Mouse (Mus musculus): ENCODE results near the gene Tbr1.

The Tbr1 gene

DNA sequence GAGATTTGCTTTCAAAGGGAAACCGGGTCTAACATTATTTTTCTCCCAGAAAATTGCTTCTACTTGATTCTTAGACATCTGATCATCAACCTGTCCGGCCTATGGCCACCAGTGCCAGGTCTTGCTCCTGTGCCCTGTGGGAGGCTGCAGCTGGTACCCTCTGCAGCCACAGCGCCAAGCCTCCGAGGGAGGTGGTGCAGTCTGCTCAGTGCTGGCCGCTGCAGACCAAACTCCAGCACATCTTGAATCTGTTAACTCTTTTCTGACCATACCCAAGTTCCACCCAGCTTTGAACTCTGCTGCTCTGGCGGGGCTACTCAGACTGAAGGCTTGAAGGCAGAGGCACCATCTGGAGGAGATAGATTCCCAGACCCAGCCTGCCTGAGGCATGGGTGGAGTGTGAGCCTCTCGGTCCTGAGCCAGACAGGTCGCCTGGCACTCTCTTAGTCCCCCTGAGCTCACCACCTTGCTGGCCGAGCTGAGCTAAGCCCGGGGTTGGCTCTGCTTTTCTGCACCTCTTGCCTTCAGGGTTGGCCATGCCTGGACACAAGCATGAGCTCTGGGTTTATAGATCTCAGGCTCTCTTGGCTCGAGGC is at the start of gene Tbr1:
Tbr1 (plus strand) TSS at position 275 of the 596 bp plus-strand sequence.
- no peak for DNase-seq (ENCODE audit: low spot score)

DNA sequence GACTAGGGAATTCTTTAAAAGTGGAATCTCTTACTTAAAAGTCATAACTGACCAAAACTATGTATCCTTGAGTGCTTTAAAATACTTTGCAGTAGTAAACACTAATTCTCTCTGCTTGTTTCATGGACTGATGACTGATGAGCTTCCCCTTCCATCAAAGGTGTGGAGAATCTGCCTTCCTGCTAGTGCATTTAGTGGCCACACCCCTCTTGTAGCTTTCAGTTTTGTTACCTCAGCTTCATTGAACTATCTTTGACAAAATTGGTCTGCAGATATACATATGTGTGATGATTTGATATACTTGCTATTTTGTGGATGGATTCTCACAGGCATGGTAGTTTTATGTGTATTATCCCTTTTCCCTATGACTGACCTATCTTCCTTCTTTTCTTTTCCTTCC is 47.7 kb upstream of the Tbr1 start:
- DNase-seq (ENCODE audit: low spot score) = no peak

DNA sequence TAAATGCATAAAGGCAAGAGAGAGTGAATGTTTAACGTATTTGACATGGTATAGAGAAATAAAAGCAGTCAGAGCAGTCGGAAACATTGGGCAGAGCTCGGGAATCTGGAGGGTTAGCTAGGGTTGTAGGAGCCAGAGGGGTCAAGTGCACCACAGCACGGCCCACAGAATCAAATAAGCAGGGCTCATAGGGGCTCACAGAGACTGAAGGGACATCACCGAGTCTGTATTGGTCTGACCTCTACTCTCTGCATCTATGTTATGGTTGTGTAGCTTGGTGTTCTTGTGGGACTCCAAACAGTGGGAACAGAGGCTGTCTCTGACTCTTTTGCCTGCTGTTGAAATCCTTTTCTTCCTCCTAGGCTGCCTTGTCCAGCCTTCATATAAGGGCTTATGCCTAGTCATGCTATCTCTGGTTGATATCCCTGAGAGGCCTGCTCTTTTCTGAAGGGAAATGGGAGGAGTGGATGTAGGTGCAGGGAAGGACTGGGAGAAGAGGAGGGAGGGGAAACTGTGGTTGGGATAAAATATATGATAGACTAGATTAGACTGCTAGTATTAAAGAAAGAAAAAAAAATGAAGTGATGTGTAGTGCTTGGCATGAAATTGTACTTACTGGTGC is 43.4 kb upstream of the Tbr1 start:
- no peak for DNase-seq (ENCODE audit: low spot score)

DNA sequence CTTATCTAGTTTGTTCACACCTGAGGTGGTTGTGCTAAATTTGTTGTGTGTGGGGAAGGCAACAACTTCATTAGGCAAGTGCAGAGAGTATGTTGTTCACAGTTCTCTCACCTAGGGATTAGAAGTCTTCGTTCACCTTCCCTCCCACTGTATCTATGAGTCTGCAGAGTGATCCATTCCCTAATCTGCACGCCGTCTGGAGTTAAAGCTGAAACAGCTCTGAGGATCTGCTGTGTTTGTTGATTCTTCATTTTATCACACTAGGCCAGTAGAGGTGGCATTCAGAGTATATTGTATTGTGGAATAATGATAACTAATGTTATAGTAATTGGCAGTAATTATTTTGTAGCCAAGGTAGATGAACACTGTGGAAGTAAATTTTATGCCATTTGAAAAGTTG is 42.7 kb upstream of the Tbr1 start:
- no peak for DNase-seq (ENCODE audit: low spot score)

DNA sequence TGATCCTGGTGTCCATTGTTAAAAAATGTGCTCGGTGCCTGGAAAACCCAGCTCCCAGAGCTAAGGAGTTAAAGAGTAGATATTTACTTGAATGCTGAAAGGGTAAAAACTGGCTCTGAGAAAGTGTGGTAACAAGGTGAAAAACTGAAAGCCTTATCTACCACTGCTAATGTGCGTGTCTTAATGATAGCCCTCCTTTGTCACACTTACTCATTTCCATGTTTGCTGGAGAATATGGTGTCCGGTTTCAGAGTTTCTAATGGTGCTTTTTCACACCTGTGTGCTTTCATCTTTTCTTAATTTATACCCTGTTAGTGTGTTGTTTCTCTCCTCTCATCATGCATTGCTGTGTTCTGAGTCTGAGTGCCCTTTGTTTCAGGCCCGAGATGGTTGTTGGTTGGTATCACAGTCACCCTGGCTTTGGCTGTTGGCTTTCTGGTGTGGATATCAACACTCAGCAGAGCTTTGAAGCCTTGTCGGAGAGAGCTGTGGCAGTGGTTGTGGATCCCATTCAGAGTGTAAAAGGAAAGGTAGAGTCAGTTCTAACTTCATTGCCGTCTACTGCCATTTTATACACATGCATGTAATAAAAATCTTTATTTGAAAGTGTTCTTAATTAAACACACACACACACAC is 38.1 kb upstream of the Tbr1 start:
- no peak for DNase-seq (ENCODE audit: low spot score)

DNA sequence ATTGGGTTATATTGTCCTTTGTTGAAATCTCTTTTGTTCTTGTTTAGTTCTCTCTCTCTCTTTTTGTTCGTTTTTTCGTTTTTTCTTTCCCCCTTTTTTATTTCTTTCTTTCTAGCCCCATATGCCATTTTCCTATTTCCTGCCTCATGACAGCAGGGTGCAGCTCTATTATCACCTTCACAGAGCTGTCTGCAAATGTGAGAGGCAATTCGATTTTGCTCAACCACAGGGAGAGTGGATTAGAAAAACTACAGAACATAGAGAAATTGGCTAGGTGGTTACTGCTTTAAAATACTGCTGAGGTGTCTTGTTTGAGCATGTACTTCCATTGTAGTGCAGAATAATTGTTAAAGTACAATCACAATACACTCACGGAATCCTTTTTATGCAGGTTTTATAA is 37.2 kb upstream of the Tbr1 start:
- no peak for DNase-seq (ENCODE audit: low spot score)

DNA sequence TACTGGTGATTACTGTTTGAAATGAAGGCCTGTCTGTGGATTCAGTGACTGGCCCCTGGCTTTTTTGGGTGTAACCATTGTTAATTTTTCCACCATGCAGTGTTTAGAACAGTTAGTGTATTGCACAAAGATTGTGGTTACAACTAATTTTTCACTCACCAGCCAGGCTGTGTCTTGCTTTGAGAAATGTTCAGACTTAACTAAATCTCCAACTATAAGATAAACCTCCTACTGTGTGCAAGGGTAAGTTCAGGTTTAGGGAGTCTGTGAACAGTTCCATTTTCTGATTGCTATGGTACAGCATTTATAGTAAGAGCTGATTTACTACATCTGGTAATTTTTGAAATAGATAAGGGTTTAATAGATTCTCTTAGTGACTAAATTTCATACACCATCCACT is 21.9 kb upstream of the Tbr1 start:
- DNase-seq (ENCODE audit: low spot score) = no peak

DNA sequence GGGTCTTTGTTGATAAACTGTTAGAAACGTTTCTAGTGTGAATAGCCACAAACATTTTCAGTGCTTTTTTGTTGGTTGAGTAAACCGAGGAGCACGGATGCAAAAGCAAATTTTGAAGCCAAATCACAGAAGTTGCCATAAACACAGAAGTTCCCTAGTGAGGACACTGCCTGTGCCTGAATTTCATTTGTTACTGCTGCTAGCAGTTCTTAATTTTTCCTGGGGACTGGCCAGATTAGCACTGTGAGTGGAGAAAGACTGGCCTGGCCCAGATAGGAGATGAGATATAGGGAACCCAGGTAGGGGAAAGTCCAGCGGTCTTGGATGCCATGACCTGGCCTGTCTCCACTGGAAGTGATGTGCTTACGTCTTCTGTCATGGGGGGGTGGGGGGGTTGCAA is 7.8 kb upstream of the Tbr1 start:
- no peak for DNase-seq (ENCODE audit: low spot score)

DNA sequence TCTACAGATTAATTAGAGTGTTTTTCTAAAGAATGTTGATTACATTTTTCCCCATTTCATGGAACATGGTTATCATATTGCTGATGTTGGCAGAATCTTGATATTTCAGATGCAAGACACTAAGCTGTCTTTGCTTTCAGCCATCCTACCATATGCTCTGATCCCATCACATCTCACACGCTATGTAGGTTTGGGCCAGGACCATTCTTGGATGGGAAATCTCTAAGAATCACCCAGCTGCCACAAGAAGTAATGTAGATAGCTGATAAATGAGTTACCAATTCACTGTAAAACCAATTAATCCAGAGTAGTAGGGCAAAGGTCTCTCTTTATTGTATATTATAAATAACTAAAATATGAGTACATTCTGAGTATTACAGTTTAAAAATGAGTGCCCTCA is 4.7 kb upstream of the Tbr1 start:
- no peak for DNase-seq (ENCODE audit: low spot score)

DNA sequence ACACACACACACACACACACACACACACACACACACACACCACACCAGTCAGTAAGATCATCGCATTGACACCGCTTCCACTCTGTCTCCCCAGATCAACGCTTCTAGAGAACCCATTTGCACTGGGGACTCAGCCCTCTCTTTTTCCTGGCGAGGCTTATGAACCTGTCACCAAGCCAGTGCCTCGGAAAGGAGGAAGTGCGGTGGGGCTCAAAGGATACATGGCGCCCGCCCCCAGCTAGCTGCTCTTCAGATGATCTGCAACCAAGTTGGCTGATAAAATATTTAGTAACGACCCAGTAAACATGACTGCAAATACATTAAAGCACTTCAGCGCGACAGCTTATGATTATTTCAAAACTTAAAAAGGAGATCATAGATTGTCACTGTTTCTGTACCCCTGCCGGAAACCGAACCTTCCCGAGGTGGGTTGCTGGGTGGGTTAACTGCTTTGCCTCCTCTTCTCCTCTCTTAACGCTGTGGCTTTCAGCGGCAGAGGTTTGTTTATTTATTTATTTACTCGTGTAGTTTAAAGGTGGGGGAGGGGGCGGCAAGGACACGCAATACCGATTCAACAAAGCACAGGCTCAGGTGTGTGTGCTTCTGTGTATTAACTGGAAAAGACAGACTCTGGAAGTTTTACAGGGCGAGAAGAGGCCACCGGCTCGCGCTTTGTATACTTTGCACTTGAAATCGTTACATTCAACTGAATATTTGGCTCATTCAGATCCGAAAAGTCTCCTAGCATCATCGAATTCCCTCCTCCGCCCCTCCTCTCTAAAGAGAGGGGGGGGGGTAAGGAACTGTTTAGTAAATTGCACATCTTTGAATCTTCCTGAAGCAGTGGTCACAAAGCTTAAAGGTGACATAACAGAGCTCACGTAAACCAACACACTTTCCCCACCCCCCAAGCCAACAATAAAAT is 975 bp downstream of the Tbr1 start:
- no peak for DNase-seq (ENCODE audit: low spot score)

DNA sequence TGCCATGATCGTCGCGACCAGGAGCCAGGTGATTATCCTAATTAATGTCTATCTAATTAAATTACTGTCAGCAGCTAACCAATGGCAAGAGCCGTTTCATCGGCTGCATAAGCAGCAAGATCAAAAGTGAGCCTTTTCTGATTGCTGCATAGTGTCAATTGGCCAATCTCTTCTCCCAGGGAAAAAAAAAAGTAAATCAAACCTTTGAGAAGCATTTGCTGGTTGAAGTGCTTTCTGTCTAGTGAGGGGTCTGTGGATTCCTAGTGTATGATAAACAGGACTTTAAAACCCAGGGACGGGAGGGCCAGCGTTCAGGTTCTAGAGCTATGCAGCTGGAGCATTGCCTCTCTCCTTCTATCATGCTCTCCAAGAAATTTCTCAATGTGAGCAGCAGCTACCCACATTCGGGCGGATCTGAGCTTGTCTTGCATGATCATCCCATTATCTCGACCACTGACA is 1.7 kb downstream of the Tbr1 start:
- no peak for DNase-seq (ENCODE audit: low spot score)

DNA sequence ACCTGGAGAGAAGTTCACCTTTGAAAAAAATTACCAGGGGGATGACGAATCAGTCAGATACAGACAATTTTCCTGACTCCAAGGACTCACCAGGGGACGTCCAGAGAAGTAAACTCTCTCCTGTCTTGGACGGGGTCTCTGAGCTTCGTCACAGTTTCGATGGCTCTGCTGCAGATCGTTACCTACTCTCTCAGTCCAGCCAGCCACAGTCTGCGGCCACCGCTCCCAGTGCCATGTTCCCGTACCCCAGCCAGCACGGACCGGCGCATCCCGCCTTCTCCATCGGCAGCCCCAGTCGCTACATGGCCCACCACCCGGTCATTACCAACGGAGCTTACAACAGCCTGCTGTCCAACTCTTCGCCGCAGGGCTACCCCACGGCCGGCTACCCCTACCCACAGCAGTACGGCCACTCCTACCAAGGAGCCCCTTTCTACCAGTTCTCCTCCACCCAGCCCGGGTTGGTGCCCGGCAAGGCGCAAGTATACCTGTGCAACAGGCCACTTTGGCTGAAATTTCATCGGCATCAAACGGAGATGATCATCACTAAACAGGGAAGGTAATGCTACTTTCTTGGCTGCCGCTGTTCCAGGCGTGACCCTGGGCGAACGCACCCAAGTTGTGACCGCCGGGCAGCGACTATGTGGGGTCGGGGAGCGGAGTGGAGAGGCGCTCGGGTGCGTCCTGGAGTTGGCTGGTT is 2.3 kb downstream of the Tbr1 start:
- DNase-seq (ENCODE audit: low spot score) = no peak

DNA sequence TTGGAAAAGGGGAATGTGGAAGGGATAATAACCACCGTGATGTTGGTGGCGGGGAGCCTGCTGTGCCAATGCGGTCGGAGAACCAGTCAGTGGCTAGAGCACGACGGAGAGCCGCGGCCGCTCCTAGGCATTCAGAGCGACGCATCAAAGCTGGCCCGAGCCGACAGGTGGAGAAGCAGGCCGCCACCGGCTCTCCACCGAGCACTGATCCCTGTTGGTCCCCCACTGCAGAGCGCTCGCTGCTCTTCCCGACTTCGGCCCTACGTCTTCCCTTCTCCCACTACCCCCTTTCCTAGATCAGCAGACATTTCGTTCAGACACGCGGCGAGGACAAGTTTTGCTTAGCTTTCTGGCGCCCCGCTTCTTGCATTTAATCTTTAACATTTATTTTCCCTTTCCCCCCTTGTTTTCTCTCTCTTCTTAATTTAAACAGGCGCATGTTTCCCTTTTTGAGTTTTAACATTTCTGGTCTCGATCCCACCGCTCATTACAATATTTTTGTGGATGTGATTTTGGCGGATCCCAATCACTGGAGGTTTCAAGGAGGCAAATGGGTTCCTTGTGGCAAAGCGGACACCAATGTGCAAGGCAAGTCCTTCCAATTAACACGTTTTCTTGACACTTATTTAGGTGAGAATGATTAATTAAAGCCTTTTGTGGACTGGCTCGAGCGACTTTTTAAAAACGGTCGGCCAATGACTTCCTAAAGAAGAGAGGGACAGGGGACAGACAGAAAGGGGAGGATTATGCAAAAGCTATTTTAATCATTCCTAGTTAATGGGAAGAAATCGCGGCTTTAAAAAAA is 3.0 kb downstream of the Tbr1 start:
- no peak for DNase-seq (ENCODE audit: low spot score)

DNA sequence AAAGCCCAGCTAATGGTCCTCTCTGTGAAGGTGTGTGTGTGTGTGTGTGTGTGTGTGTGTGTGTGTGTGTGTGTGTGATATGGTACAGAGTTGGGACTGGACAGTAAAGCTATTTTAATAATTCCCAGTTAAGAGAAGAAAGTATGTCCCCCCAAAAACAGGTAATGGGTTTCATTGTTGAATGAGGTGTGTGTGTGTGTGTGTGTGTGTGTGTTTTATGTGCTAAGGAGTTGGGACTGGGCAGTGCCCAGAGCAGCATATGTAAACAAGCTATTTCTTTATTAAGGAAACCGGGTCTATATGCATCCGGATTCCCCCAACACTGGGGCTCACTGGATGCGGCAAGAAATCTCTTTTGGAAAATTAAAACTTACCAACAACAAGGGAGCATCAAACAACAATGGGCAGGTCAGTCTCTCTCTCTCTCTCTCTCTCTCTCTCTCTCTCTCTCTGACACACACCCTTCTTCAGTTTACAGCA is 3.7 kb downstream of the Tbr1 start:
- DNase-seq (ENCODE audit: low spot score) = no peak

DNA sequence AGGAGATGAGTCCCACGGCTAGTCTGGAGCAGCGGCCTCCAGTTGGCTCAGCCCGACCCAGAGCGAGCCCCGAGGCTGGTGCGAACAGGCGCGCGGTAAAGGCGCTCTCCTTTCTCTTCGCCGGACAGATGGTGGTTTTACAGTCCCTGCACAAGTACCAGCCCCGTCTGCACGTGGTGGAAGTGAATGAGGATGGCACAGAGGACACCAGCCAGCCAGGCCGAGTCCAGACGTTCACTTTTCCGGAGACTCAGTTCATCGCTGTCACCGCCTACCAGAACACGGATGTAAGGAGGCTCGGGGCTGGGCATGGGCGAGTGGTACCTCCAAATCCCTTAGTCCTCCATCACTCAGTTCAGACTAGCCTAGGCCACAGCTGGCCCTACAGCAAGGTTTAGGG is 4.4 kb downstream of the Tbr1 start:
- DNase-seq (ENCODE audit: low spot score) = no peak

DNA sequence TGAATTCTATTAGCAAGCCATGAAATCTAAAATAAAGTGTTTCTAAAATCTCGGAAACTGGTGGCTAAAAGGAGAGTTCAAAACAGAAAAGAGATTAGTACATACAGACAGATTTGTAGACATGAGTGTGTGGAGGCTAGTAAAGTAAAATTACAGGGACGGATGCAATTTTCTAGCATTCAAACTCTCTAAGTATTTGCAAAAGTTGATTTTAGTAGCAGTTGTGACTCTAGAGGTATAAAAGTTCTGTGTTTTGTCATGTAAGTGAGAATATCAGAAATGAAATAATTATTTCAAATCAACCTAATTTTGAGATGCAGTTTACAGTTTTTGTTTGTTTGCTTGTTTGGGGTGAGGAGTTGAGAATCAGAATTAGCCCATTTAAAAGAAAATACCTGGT is 5.1 kb downstream of the Tbr1 start:
- DNase-seq (ENCODE audit: low spot score) = no peak

DNA sequence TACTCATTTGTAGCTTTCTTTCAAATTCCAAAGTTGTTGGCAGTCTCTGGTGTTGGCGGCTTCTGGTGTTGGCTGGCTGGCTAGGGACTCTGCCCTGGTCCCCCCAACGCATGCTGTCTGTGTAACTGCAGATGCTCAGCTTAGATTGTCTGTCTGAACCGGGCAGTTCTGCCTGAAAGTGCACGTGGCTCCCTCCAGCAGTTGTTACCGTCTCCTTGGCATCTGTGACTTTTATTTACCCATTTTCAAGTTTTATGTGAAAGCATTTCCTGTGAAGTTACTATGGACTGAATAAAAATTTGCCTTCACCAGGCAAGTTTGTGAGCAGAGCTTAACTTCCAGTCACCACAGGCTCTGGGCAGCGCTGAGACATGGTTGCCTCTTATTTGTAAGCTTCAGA is 6.0 kb downstream of the Tbr1 start:
- DNase-seq (ENCODE audit: low spot score) = no peak

DNA sequence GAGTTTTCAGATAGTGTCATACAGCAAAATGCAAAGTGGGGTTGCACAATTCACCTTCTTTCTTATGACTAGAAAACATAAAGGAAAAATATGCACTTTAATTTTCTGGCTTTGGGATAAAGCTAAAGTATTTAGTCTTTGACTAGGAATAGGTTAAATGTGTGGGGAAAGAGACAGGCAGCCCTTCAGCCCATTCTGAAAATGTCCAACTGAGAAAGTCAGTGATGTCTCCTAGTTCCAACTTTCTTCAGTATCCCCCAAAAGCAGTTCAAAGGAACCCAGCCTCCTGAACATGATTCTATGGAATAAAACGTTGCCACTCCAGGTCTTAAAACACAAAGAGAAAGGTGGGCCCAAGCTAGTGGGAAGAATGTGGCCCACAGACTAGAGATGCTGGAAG is 6.7 kb downstream of the Tbr1 start:
- DNase-seq (ENCODE audit: low spot score) = no peak

DNA sequence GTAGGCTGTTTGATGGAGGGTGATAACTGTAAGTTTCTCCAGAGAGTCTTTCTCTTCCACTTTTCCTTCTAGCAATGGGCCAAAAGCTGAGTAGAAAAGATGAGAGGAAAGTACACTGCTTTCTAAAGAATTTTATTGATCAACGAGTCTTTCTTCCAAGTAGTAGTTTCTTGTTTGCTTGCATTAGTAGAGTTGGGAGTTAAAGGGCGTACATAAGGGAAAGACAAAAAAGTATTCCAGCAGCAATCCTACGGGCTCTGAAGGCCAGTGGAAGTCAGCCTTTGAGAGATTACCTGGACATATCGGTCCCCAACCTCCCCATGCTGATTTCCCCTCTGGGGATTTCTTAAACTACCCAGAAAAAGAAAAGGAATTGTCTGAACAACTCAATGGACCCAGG is 8.0 kb downstream of the Tbr1 start:
- DNase-seq (ENCODE audit: low spot score) = no peak

DNA sequence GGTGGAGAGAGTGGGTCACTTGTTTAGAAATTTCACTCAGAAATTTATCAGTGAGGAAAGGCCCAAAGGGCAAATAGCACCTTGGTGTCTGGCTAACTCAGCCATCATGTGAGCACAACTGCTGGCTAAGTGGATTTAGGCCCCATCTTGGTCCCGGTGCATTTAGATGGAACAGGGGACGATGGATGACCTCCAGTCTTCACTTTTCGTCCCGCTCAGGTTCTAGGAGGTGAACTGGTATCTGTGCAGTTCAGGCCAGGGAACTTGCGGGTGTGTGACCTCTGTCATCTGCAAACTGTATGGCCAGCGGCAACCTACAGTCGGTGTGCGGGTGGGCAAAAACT is 8.4 kb downstream of the Tbr1 start:
- no peak for DNase-seq (ENCODE audit: low spot score)

All from left cerebral cortex, adult 11 months (tissue).